Mouse (Mus musculus) E14TG2a.4 (cell line): ENCODE measurements around the gene Dram1.

Source experiments
- CTCF ChIP-seq: conservative IDR thresholded peaks from 2 replicates; pipeline ENCODE4 v1.5.1; 2014; ENCODE audit warnings: low read length
- POU5F1 ChIP-seq: IDR thresholded peaks from 2 replicates; pipeline ENCODE4 v1.6.1; 2014; ENCODE audit warnings: low read length, borderline replicate concordance

GRCm38 (mm10) chr10:88321739-88322138 lies 57.1 kb downstream of the Dram1 start:
- TF ChIP-seq CTCF (no peak), POU5F1 (no peak)
